Mouse (Mus musculus) left cerebral cortex, postnatal 10 days (tissue): ENCODE measurements at regions not wholly inside any gene's neighbourhood (a gene's known extent, or its start where the extent isn't known, plus 50 kb on each side); places are given as distances from the start of the nearest gene placed in this dataset. TPM values are rescaled to one million over a fixed set of nuclear protein-coding genes. Genes with fewer than 3 reads are reported as not detected.

Source experiments
- microRNA-seq: library from miRNA; unstranded; fragments of <30 nt; microRNA quantifications from one replicate; pipeline ENCODE4 v1.2.0, GENCODE M21; 2022

Small RNAs in the stretch of these regions (microRNA-seq; reads per million reads assigned to microRNA genes)
- not detected for gene Gm25950
